Mouse (Mus musculus) naive thymus-derived CD4-positive, alpha-beta T cell, adult 5 months (primary cell): ENCODE data around the gene Ipcef1. TPM values are rescaled to one million over a fixed set of nuclear protein-coding genes. Genes with fewer than 3 reads are reported as not detected.

Experiments used
- polyA plus RNA-seq: library from polyadenylated mRNA; unstranded; fragments of 100-300 nt; shearing (Covaris generic); gene quantifications from one replicate; pipeline ENCODE4 v1.2.1, GENCODE M21; 2017

The Ipcef1 gene
- polyA plus RNA-seq, result 84.9 TPM

DNA sequence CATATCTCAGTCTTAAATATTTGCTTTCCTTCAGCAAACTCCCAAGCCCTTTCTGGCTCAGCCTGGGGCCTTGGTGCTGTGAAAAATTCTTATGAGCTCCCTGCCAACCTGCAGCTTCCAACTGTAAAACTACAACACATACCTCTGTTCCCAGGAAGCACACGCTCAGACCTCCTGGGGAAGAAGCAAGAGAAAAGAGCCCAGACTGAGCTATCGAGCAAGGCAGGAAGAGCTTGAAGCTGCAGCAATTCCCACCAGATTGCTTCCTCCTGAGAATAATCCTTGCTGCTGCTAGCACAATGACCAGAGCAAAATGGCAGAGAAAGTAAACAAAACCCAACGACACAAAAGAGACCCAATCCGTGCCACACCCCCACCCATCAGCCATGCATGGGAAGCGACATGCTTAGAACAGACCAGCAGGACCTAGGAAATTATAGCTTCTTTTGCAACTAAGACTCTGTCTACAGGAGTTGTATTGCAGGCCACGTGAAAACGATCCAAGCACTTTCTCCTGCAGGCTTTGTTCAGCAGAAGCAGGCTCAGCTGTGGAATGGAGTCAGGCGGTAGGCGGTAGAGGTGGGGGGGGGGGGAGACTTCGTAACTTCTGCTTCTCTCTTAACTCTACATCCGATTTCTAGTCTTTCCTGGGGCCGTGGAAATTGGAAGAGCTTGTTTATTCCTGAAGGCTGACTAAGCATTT lies at the start of gene Ipcef1:
TSS of gene Ipcef1 (minus strand) at position 164 of the 703 bp plus-strand sequence.

Other genes with a start within 250 kb of the Ipcef1 start
- 13.2 TPM for gene Cnksr3, start 159.8 kb upstream of the Ipcef1 start, polyA plus RNA-seq